Mouse (Mus musculus) ES-E14 (cell line): Measurements from ENCODE around the gene 9130230L23Rik. TPM values are rescaled to one million over a fixed set of nuclear protein-coding genes. Genes with fewer than 3 reads are reported as not detected.
A peak's percentile ranks its signal among the peaks of the same experiment; 100 is the strongest.

ENCODE experiments used
- DNase-seq: peaks from one replicate; pipeline ENCODE4 v3.0.0-alpha.2; 2013; ENCODE audit warnings: low read depth, low spot score
- H3K27ac ChIP-seq: 2 replicates; pipeline ENCODE4 v1.5.1; 2012; ENCODE audit warnings: low read depth, mild to moderate bottlenecking, low read length, moderate library complexity, mixed read lengths; ENCODE audit not compliant: poor library complexity, insufficient read depth, severe bottlenecking
- H3K36me3 ChIP-seq: 2 replicates; pipeline ENCODE4 v1.6.1; 2012; ENCODE audit warnings: mild to moderate bottlenecking, low read length, moderate library complexity, mixed read lengths; ENCODE audit not compliant: control insufficient read depth, poor library complexity, insufficient read depth, severe bottlenecking
- H3K4me1 ChIP-seq, 2 experiments: fragments of 150-350 bp in 1 of 2; sonication (generic) in 1 of 2; 2 replicates each; pipeline ENCODE4 v1.6.1; 2012; ENCODE audit warnings: low read length in 2 of 2, mild to moderate bottlenecking in 1 of 2, mixed read lengths in 1 of 2; ENCODE audit not compliant: control insufficient read depth in 2 of 2, insufficient read depth in 2 of 2, poor library complexity in 1 of 2
- H3K4me3 ChIP-seq, 2 experiments: fragments of 150-350 bp in 1 of 2; sonication (generic) in 1 of 2; 2 replicates each; pipeline ENCODE4 v1.5.1; 2012; ENCODE audit warnings: low read length in 2 of 2, low read depth in 1 of 2, mild to moderate bottlenecking in 1 of 2, mixed read lengths in 1 of 2; ENCODE audit not compliant: insufficient read depth in 1 of 2, poor library complexity in 1 of 2, severe bottlenecking in 1 of 2
- H3K9ac ChIP-seq: 2 replicates; pipeline ENCODE4 v1.6.1; 2012; ENCODE audit warnings: low read depth, mild to moderate bottlenecking, low read length, mixed read lengths; ENCODE audit not compliant: poor library complexity, insufficient read depth, severe bottlenecking
- H3K9me3 ChIP-seq: fragments of 150-350 bp; sonication (generic); 2 replicates; pipeline ENCODE4 v1.6.1; 2012; ENCODE audit warnings: low read depth, mild to moderate bottlenecking, low read length; ENCODE audit not compliant: control insufficient read depth, insufficient read depth
- CHD2 ChIP-seq: IDR thresholded peaks from 2 replicates; pipeline ENCODE4 v1.6.1; 2014; ENCODE audit warnings: mild to moderate bottlenecking, low read depth, low read length, inconsistent platforms
- HCFC1 ChIP-seq: IDR thresholded peaks from 2 replicates; pipeline ENCODE4 v1.6.1; 2012; ENCODE audit warnings: low read length, inconsistent platforms, borderline replicate concordance; ENCODE audit not compliant: insufficient read depth
- MAFK ChIP-seq: IDR thresholded peaks from 2 replicates; pipeline ENCODE4 v1.6.1; 2014; ENCODE audit warnings: mild to moderate bottlenecking, low read depth, low read length, inconsistent platforms; ENCODE audit not compliant: insufficient read depth
- ZC3H11A ChIP-seq: IDR thresholded peaks from 2 replicates; pipeline ENCODE4 v1.6.1; 2012; ENCODE audit warnings: low read depth, mild to moderate bottlenecking, inconsistent platforms, low read length, borderline replicate concordance
- ZNF384 ChIP-seq: IDR thresholded peaks from 2 replicates; pipeline ENCODE4 v1.6.1; 2012; ENCODE audit warnings: low read depth, low read length, inconsistent platforms
- in situ Hi-C, 2 experiments: fragments of 600-800 bp; cut with MboI; formaldehyde crosslinking; loops; one replicate each; pipeline ENCODE4 v1.15.1; 2025; ENCODE audit warnings: low sequenced_read_pairs in 2 of 2, inconsistent platforms in 1 of 2; ENCODE audit not compliant: unreplicated experiment in 2 of 2
- total RNA-seq: library from RNA; depleted of rRNA; stranded (reverse); fragments of 300-350 nt; gene quantifications from 2 replicates; pipeline ENCODE4 v1.2.3, GENCODE M21; 2012; rRNA removed

The 9130230L23Rik gene
- 0.36 and 0.74 TPM in 2 replicates for total RNA-seq

GRCm38 (mm10) chr5:66004134-66004925 is at the start of gene 9130230L23Rik:
TSS of gene 9130230L23Rik (minus strand) at chr5:66004285.
- no peak within 1 kb of the TSS for H3K9ac ChIP-seq
- DNase-seq = no peak
- H3K4me1 ChIP-seq = peaks cover 7 to 16% of the 10 kb centered on the region in 2 experiments
- in situ Hi-C loops = no loop called here
- TF ChIP-seq CHD2 = no peak
- TF ChIP-seq ZNF384 = no peak
- TF ChIP-seq HCFC1 = no peak
- no peak for TF ChIP-seq ZC3H11A
- no peak for TF ChIP-seq MAFK
- peak within 1 kb of the TSS in 1 of 2 experiments; percentile 31; a peak in 1 of 4 replicates for H3K4me3 ChIP-seq
- peak within 1 kb of the TSS; percentile 52; the same call in 1 of the 2 replicates for H3K27ac ChIP-seq
- no peaks in the 10 kb centered on the region for H3K9me3 ChIP-seq
- no peaks in the 10 kb centered on the region for H3K36me3 ChIP-seq

- no peaks in the 10 kb centered on the region for H3K9me3 ChIP-seq
- no peak overlapping the region; a peak in 1 of 4 replicates for H3K4me3 ChIP-seq
- in situ Hi-C loops = no loop called here
- H3K27ac ChIP-seq = no peak overlapping the region
- TF ChIP-seq MAFK (no peak), CHD2 (no peak), HCFC1 (no peak), ZNF384 (no peak), ZC3H11A (no peak)
- no peak for DNase-seq
- H3K4me1 ChIP-seq = peaks cover 0 to 9% of the 10 kb centered on the region in 2 experiments; a peak in 1 of 4 replicates
- H3K36me3 ChIP-seq = no peaks in the 10 kb centered on the region
- no peak overlapping the region for H3K9ac ChIP-seq
Measured at GRCm38 (mm10) chr5:66052777-66053548, 48.9 kb upstream of the 9130230L23Rik start.

GRCm38 (mm10) chr5:66050841-66051240 is 46.8 kb upstream of the 9130230L23Rik start:
- no peaks in the 10 kb centered on the region for H3K9me3 ChIP-seq
- no peak for DNase-seq
- no peak for TF ChIP-seq ZNF384
- no peak for TF ChIP-seq MAFK
- no peak for TF ChIP-seq CHD2
- TF ChIP-seq ZC3H11A = no peak
- no peak for TF ChIP-seq HCFC1
- H3K4me1 ChIP-seq = peaks cover 0 to 8% of the 10 kb centered on the region in 2 experiments; a peak in 1 of 4 replicates
- no peak overlapping the region for H3K9ac ChIP-seq
- no peak overlapping the region for H3K27ac ChIP-seq
- H3K36me3 ChIP-seq = no peaks in the 10 kb centered on the region
- in situ Hi-C loops = no loop called here
- H3K4me3 ChIP-seq = no peak overlapping the region

GRCm38 (mm10) chr5:66046356-66046755 is 42.3 kb upstream of the 9130230L23Rik start:
- no peak overlapping the region for H3K4me3 ChIP-seq
- TF ChIP-seq MAFK (no peak), HCFC1 (no peak), CHD2 (no peak), ZC3H11A (no peak), ZNF384 (no peak)

More at GRCm38 (mm10) chr5:66046356-66046755, 42.3 kb upstream of the 9130230L23Rik start:
- Histone ChIP-seq H3K27ac (no peak overlapping the region), H3K4me1 (peaks cover 0 to 7% of the 10 kb centered on the region in 2 experiments; a peak in 2 of 4 replicates), H3K36me3 (no peaks in the 10 kb centered on the region), H3K9ac (no peak overlapping the region), H3K9me3 (no peaks in the 10 kb centered on the region)
- in situ Hi-C loops = no loop called here
- no peak for DNase-seq
